Mouse (Mus musculus): ENCODE data around the gene Snrnp200.
"Not testable (repeated sequence)": the region's sequence is repeated elsewhere in the genome, so short reads cannot be mapped to it uniquely, and the experiment has no call there.

DNA sequence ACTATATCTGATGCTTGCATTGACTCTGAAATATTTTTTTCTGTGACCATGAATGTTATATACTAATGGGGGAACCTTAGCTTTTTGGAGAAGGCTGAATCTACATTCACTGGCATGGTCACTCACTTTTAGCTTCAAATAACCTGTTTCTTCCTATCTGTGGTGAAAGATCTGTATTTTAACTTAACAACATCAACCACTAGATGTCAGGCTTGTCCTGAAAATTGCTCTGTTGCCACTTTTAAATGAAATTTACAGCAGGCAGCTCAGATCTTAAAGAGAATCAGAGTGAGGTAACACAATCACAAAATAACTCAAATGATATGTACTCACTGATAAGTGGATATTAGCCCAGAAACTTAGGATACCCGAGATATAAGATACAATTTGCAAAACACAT is 41.9 kb upstream of the Snrnp200 start:
- TF ChIP-seq POLR2A (IDR thresholded peaks at IDR 0.05; ENCODE audit: low read depth, low read length); CTCF (IDR thresholded peaks at IDR 0.05; ENCODE audit: borderline replicate concordance, insufficient read depth, low read length): not testable (repeated sequence)

Measured in embryonic fibroblast, embryonic 13.5 days (primary cell).